Mouse (Mus musculus): ENCODE measurements around the gene Cd244a. TPM values are rescaled to one million over a fixed set of nuclear protein-coding genes. Genes with fewer than 3 reads are reported as not detected.

The Cd244a gene
- 0.34 and 1.4 TPM in 2 replicates for polyA plus RNA-seq (2015; fragmentation: Nextera tagmentation; extraction: Ambion mirVana)

- Histone ChIP-seq H3K36me3 (no peaks in the 10 kb centered on the region), H3K27ac (no peak within 1 kb of the TSS), H3K4me1 (replicated peaks) (peaks cover 3% of the 10 kb centered on the region), H3K4me3 (no peak within 1 kb of the TSS), H3K9ac (no peak within 1 kb of the TSS), H3K4me2 (no peak within 1 kb of the TSS), H3K9me3 (replicated peaks) (no peaks in the 10 kb centered on the region), H3K27me3 (no peaks in the 10 kb centered on the region)
- WGBS, result 69% methylated on average over 4 of the region's 4 CpGs
- ATAC-seq (replicated peaks; ENCODE audit: insufficient number of reproducible peaks, insufficient read depth, low FRiP score, low read depth), result no peak
Observed at GRCm38 (mm10) chr1:171558898-171559297, at the start of gene Cd244a. Cd244a (plus strand) TSS chr1:171559193.

- H3K36me3 ChIP-seq, result no peaks in the 10 kb centered on the region
- WGBS, result 86% methylated on average over 2 of the region's 2 CpGs
- H3K4me3 ChIP-seq, result no peak overlapping the region
- H3K4me1 ChIP-seq (replicated peaks), result no peaks in the 10 kb centered on the region
- no peak overlapping the region for H3K27ac ChIP-seq
- H3K9me3 ChIP-seq (replicated peaks), result no peaks in the 10 kb centered on the region; the same call in 1 of the 2 replicates
- ATAC-seq (replicated peaks; ENCODE audit: insufficient number of reproducible peaks, insufficient read depth, low FRiP score, low read depth), result no peak
- no peak overlapping the region for H3K9ac ChIP-seq
- no peaks in the 10 kb centered on the region for H3K27me3 ChIP-seq
- H3K4me2 ChIP-seq, result no peak overlapping the region
Observed at GRCm38 (mm10) chr1:171513234-171513633, 45.8 kb upstream of the Cd244a start.

GRCm38 (mm10) chr1:171513760-171514159 is 45.2 kb upstream of the Cd244a start:
- Histone ChIP-seq H3K4me1 (replicated peaks) (no peaks in the 10 kb centered on the region), H3K36me3 (no peaks in the 10 kb centered on the region), H3K9ac (no peak overlapping the region), H3K27me3 (no peaks in the 10 kb centered on the region), H3K9me3 (replicated peaks) (no peaks in the 10 kb centered on the region; the same call in 1 of the 2 replicates), H3K4me3 (no peak overlapping the region), H3K27ac (no peak overlapping the region), H3K4me2 (no peak overlapping the region)
- 91% methylated on average over 1 of the region's 1 CpGs for WGBS
- ATAC-seq (replicated peaks; ENCODE audit: insufficient number of reproducible peaks, insufficient read depth, low FRiP score, low read depth), result no peak

GRCm38 (mm10) chr1:171515039-171515438 is 44.0 kb upstream of the Cd244a start:
- Histone ChIP-seq H3K4me1 (replicated peaks) (no peaks in the 10 kb centered on the region), H3K9ac (no peak overlapping the region), H3K27me3 (no peaks in the 10 kb centered on the region), H3K27ac (no peak overlapping the region), H3K4me3 (no peak overlapping the region), H3K4me2 (no peak overlapping the region), H3K9me3 (replicated peaks) (no peaks in the 10 kb centered on the region; the same call in 1 of the 2 replicates), H3K36me3 (no peaks in the 10 kb centered on the region)
- no peak for ATAC-seq (replicated peaks; ENCODE audit: insufficient number of reproducible peaks, insufficient read depth, low FRiP score, low read depth)
- 8% methylated on average over 1 of the region's 1 CpGs for WGBS

- H3K9ac ChIP-seq, result no peak overlapping the region
- ATAC-seq (replicated peaks; ENCODE audit: insufficient number of reproducible peaks, insufficient read depth, low FRiP score, low read depth), result no peak
- H3K4me1 ChIP-seq (replicated peaks), result no peaks in the 10 kb centered on the region
- H3K27me3 ChIP-seq, result no peaks in the 10 kb centered on the region
- no peak overlapping the region for H3K4me3 ChIP-seq
- no peaks in the 10 kb centered on the region for H3K36me3 ChIP-seq
- H3K9me3 ChIP-seq (replicated peaks), result no peaks in the 10 kb centered on the region; the same call in 1 of the 2 replicates
- no peak overlapping the region for H3K27ac ChIP-seq
- no peak overlapping the region for H3K4me2 ChIP-seq
- 88% methylated on average over 4 of the region's 4 CpGs for WGBS
Observed at GRCm38 (mm10) chr1:171515557-171515956, 43.4 kb upstream of the Cd244a start.

- H3K4me2 ChIP-seq, result no peak overlapping the region
- no peak overlapping the region for H3K9ac ChIP-seq
- H3K36me3 ChIP-seq, result no peaks in the 10 kb centered on the region
- 90% methylated on average over 4 of the region's 4 CpGs for WGBS
- no peaks in the 10 kb centered on the region for H3K4me1 ChIP-seq (replicated peaks)
- no peak overlapping the region for H3K4me3 ChIP-seq
- H3K9me3 ChIP-seq (replicated peaks), result no peaks in the 10 kb centered on the region
- ATAC-seq (replicated peaks; ENCODE audit: insufficient number of reproducible peaks, insufficient read depth, low FRiP score, low read depth), result no peak
- no peaks in the 10 kb centered on the region for H3K27me3 ChIP-seq
- H3K27ac ChIP-seq, result no peak overlapping the region
Observed at GRCm38 (mm10) chr1:171531367-171531766, 27.6 kb upstream of the Cd244a start.

GRCm38 (mm10) chr1:171532830-171533229 is 26.2 kb upstream of the Cd244a start:
- Histone ChIP-seq H3K27me3 (no peaks in the 10 kb centered on the region), H3K4me1 (replicated peaks) (no peaks in the 10 kb centered on the region), H3K36me3 (no peaks in the 10 kb centered on the region), H3K4me3 (no peak overlapping the region), H3K9ac (no peak overlapping the region), H3K27ac (no peak overlapping the region), H3K9me3 (replicated peaks) (no peaks in the 10 kb centered on the region), H3K4me2 (no peak overlapping the region)
- 54% methylated on average over 2 of the region's 2 CpGs for WGBS
- ATAC-seq (replicated peaks; ENCODE audit: insufficient number of reproducible peaks, insufficient read depth, low FRiP score, low read depth), result no peak

- H3K9me3 ChIP-seq (replicated peaks), result no peaks in the 10 kb centered on the region
- no peaks in the 10 kb centered on the region for H3K27me3 ChIP-seq
- H3K27ac ChIP-seq, result no peak overlapping the region
- no peak for ATAC-seq (replicated peaks; ENCODE audit: insufficient number of reproducible peaks, insufficient read depth, low FRiP score, low read depth)
- H3K4me3 ChIP-seq, result no peak overlapping the region
- H3K4me2 ChIP-seq, result no peak overlapping the region
- H3K9ac ChIP-seq, result no peak overlapping the region
- H3K4me1 ChIP-seq (replicated peaks), result no peaks in the 10 kb centered on the region
- H3K36me3 ChIP-seq, result no peaks in the 10 kb centered on the region
Observed at GRCm38 (mm10) chr1:171534557-171534956, 24.4 kb upstream of the Cd244a start.

GRCm38 (mm10) chr1:171535194-171535593 is 23.8 kb upstream of the Cd244a start, which contains the start of gene Itln1:
Itln1 (minus strand) TSS chr1:171535294.
- WGBS, result 85% methylated on average over 1 of the region's 1 CpGs
- H3K4me2 ChIP-seq, result no peak within 1 kb of the TSS

GRCm38 (mm10) chr1:171540694-171541093 is 18.3 kb upstream of the Cd244a start:
- Histone ChIP-seq H3K9me3 (replicated peaks) (no peaks in the 10 kb centered on the region), H3K27ac (no peak overlapping the region), H3K4me1 (replicated peaks) (no peaks in the 10 kb centered on the region), H3K9ac (no peak overlapping the region), H3K36me3 (no peaks in the 10 kb centered on the region), H3K4me2 (no peak overlapping the region), H3K4me3 (no peak overlapping the region), H3K27me3 (no peaks in the 10 kb centered on the region)
- no peak for ATAC-seq (replicated peaks; ENCODE audit: insufficient number of reproducible peaks, insufficient read depth, low FRiP score, low read depth)
- 75% methylated on average over 1 of the region's 1 CpGs for WGBS

More at GRCm38 (mm10) chr1:171535194-171535593, 23.8 kb upstream of the Cd244a start, which contains the start of gene Itln1:
- no peak for ATAC-seq (replicated peaks; ENCODE audit: insufficient number of reproducible peaks, insufficient read depth, low FRiP score, low read depth)
- Histone ChIP-seq H3K9ac (no peak within 1 kb of the TSS), H3K27ac (no peak within 1 kb of the TSS), H3K27me3 (no peaks in the 10 kb centered on the region), H3K9me3 (replicated peaks) (no peaks in the 10 kb centered on the region), H3K4me3 (no peak within 1 kb of the TSS), H3K36me3 (no peaks in the 10 kb centered on the region), H3K4me1 (replicated peaks) (no peaks in the 10 kb centered on the region)

- H3K4me3 ChIP-seq, result no peak overlapping the region
- no peaks in the 10 kb centered on the region for H3K27me3 ChIP-seq
- ATAC-seq (replicated peaks; ENCODE audit: insufficient number of reproducible peaks, insufficient read depth, low FRiP score, low read depth), result no peak
- no peak overlapping the region for H3K9ac ChIP-seq
- H3K27ac ChIP-seq, result no peak overlapping the region
- H3K4me1 ChIP-seq (replicated peaks), result peaks cover 13% of the 10 kb centered on the region
- WGBS, result 79% methylated on average over 7 of the region's 7 CpGs
- H3K4me2 ChIP-seq, result no peak overlapping the region
- no peaks in the 10 kb centered on the region for H3K36me3 ChIP-seq
- H3K9me3 ChIP-seq (replicated peaks), result no peaks in the 10 kb centered on the region
Observed at GRCm38 (mm10) chr1:171551326-171551725, 7.7 kb upstream of the Cd244a start.

- 84% methylated on average over 2 of the region's 2 CpGs for WGBS
- H3K36me3 ChIP-seq, result no peaks in the 10 kb centered on the region
- H3K27me3 ChIP-seq, result no peaks in the 10 kb centered on the region
- no peak overlapping the region for H3K9ac ChIP-seq
- H3K4me3 ChIP-seq, result no peak overlapping the region
- H3K9me3 ChIP-seq (replicated peaks), result no peaks in the 10 kb centered on the region
- ATAC-seq (replicated peaks; ENCODE audit: insufficient number of reproducible peaks, insufficient read depth, low FRiP score, low read depth), result no peak
- peak overlapping the region; percentile 83 for H3K27ac ChIP-seq
- 0 out of 2 replicates have a peak overlapping the region, but pooled peaks have one; percentile 39 for H3K4me2 ChIP-seq
- H3K4me1 ChIP-seq (replicated peaks), result peaks cover 13% of the 10 kb centered on the region
Observed at GRCm38 (mm10) chr1:171552230-171552629, 6.8 kb upstream of the Cd244a start.

Data from heart, embryonic 15.5 days (tissue).